Mouse (Mus musculus): ENCODE results near the gene Lcmt2.

- no peak for TF ChIP-seq CTCF (conservative IDR thresholded peaks at IDR 0.05; ENCODE audit: insufficient read depth, insufficient read length, low read depth, low read length)
- no peak for TF ChIP-seq POLR2A (IDR thresholded peaks at IDR 0.05; ENCODE audit: low read depth, low read length)
Measured at GRCm38 (mm10) chr2:121169173-121169572, 28.7 kb upstream of the Lcmt2 start.
